Mouse (Mus musculus) MEL (cell line): ENCODE results near the gene Trim39.

Source experiments
- CHD2 ChIP-seq: IDR thresholded peaks from 2 replicates; pipeline ENCODE4 v1.6.1; 2011; ENCODE audit warnings: low read length, improper control_type of control experiment
- CTCF ChIP-seq, 3 experiments: IDR thresholded peaks in 2 of 3; conservative IDR thresholded peaks in 1 of 3; 2 replicates each; pipeline ENCODE4 v1.5.1; 2011 to 2012; ENCODE audit warnings: low read length in 3 of 3, low read depth in 2 of 3, mild to moderate bottlenecking in 2 of 3, improper control_type of control experiment in 1 of 3, inconsistent platforms in 1 of 3, mixed read lengths in 1 of 3, moderate library complexity in 1 of 3; ENCODE audit not compliant: control insufficient read depth in 1 of 3, insufficient read depth in 1 of 3, poor library complexity in 1 of 3, severe bottlenecking in 1 of 3
- E2F4 ChIP-seq: IDR thresholded peaks from 2 replicates; pipeline ENCODE4 v1.6.1; 2011; ENCODE audit warnings: low read depth, low read length, improper control_type of control experiment, borderline replicate concordance
- MAX ChIP-seq: IDR thresholded peaks from 2 replicates; pipeline ENCODE4 v1.6.1; 2011; ENCODE audit warnings: low read length, improper control_type of control experiment
- MAZ ChIP-seq: IDR thresholded peaks from 2 replicates; pipeline ENCODE4 v1.6.1; 2012; ENCODE audit warnings: low read depth, mild to moderate bottlenecking, inconsistent platforms, low read length, improper control_type of control experiment
- MEF2A ChIP-seq: IDR thresholded peaks from 2 replicates; pipeline ENCODE4 v1.6.1; 2014; ENCODE audit warnings: low read depth, mild to moderate bottlenecking, inconsistent platforms, low read length, improper control_type of control experiment; ENCODE audit not compliant: poor library complexity, insufficient replicate concordance, severe bottlenecking; ENCODE audit errors: extremely low read depth
- MYC ChIP-seq: IDR thresholded peaks from 2 replicates; pipeline ENCODE4 v1.6.1; 2011; ENCODE audit warnings: low read depth, mild to moderate bottlenecking, low read length, improper control_type of control experiment, moderate library complexity
- ZNF384 ChIP-seq: IDR thresholded peaks from 2 replicates; pipeline ENCODE4 v1.6.1; 2012; ENCODE audit warnings: low read depth, mild to moderate bottlenecking, inconsistent platforms, low read length, improper control_type of control experiment

- TF ChIP-seq E2F4: no peak
- no peak for TF ChIP-seq ZNF384
- TF ChIP-seq CTCF (IDR thresholded peaks at IDR 0.05 in 2 of 3, conservative IDR thresholded peaks at IDR 0.05 in 1 of 3; ENCODE audit: control insufficient read depth in 1 of 3, insufficient read depth in 1 of 3, low read depth in 2 of 3, low read length in 3 of 3, poor library complexity in 1 of 3, severe bottlenecking in 1 of 3): no peak
- no peak for TF ChIP-seq MEF2A
- TF ChIP-seq MYC: no peak
- TF ChIP-seq MAZ: no peak
- no peak for TF ChIP-seq MAX
- no peak for TF ChIP-seq CHD2
Observed at GRCm38 (mm10) chr17:36286390-36286789, 14.3 kb upstream of the Trim39 start, which contains the start of gene H2-M10.2.
